Mouse (Mus musculus): ENCODE data around the gene Tex33.

DNA sequence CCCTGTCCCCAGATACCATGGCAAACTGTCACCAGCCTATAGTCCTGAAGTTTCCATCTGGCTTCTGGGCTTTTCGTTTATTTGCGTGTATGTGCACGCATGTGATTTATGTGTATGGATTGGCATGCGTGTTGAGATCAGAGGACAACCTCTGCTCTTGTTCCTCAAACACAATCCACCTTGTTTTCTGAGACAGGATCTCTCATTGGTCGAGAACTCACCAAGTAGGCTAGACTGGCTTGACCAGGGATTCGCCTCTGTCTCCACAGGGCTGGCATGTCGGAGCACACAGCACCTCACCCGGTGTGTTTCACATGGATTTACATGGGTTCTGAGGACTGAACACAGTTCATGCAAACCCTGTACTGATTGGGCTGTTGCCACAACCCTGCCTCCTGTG lies 18.4 kb upstream of the Tex33 start:
- TF ChIP-seq CTCF (IDR thresholded peaks at IDR 0.05; ENCODE audit: borderline replicate concordance, extremely low read depth, insufficient read depth, insufficient read length) = no peak
- TF ChIP-seq POLR2A (IDR thresholded peaks at IDR 0.05; ENCODE audit: borderline replicate concordance, extremely low read depth, insufficient read depth, insufficient read length, poor library complexity, severe bottlenecking) = no peak
